Mouse (Mus musculus): Measurements from ENCODE around the gene Ghrhr. TPM values are rescaled to one million over a fixed set of nuclear protein-coding genes. Genes with fewer than 3 reads are reported as not detected.

Ghrhr gene
- total and polyA plus RNA-seq, 2 experiments from 2014 or later = not detected

DNA sequence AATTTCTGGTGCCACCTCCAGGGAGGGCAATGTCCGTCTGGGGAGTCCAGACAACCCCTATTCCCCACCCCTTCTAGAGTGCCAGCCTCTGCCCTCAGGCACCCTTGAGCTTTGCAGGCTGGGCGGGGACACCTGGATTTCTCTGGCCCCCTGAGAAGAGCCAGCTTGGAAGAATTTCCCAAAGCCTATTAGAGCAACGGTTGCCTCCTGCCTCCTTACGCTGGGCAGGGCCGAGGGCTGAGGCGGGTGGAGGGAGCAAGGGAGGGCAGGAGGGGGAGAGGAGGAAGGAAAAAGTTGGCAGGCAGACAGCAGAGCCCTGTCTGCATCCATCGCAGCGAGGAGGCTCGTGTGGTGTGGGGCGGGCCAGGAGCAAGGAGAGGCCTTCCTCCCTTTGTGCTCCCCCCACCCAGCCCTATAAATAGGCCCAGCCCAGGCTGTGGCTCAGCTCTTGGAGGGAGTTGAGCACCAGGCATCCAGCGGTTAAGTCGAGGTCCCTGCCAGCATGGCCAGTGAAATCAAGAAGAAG, 40.0 kb upstream of the Ghrhr start, which contains the start of gene Aqp1:
Gene Aqp1, plus strand, starts transcription at position 444 of the 526 bp plus-strand sequence.
- H3K4me2 ChIP-seq (ENCODE audit: low read depth) = no peak within 1 kb of the TSS
- DNase-seq = no peak
- peaks cover 9% of the 10 kb centered on the region for H3K4me1 ChIP-seq (ENCODE audit: insufficient read depth)
- no peaks in the 10 kb centered on the region; the same call in 1 of the 2 replicates for H3K27me3 ChIP-seq (ENCODE audit: insufficient read depth, low read length)
- peak; percentile 64 for ATAC-seq
- no peak for TF ChIP-seq CTCF (IDR thresholded peaks at IDR 0.05; ENCODE audit: low read depth)
- H3K36me3 ChIP-seq (ENCODE audit: insufficient read depth) = no peaks in the 10 kb centered on the region
- no peak within 1 kb of the TSS for H3K4me3 ChIP-seq (ENCODE audit: low read depth, low read length)
- H3K9ac ChIP-seq = no peak within 1 kb of the TSS
- H3K9me3 ChIP-seq (ENCODE audit: low read length) = no peaks in the 10 kb centered on the region
- no peak within 1 kb of the TSS for H3K27ac ChIP-seq (ENCODE audit: low read depth, low read length)
- WGBS = 14% methylated on average over 12 of the region's 12 CpGs

DNA sequence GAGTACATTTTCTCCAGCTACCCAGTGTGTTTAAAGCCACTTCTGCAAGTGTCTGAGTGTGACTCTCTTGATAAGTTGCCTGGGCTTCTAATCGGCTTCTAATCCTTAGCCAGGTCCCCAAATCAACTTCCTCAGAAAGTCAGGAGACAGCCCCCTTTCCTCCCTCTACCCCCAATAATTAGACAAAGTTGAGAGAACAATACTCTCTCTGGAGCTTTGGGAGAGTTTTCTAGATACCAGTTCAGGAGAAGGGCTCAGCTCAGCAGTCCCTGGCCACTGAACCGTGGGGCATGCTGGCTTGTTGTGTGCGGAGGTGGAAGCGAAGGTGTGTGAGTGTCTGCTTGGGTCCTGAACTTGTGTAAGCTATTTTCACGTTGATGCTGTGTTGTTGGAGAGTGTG, 38.9 kb upstream of the Ghrhr start:
- H3K27me3 ChIP-seq (ENCODE audit: insufficient read depth, low read length) = no peaks in the 10 kb centered on the region; the same call in 1 of the 2 replicates
- no peak overlapping the region for H3K4me3 ChIP-seq (ENCODE audit: low read depth, low read length)
- H3K36me3 ChIP-seq (ENCODE audit: insufficient read depth) = no peaks in the 10 kb centered on the region
- H3K4me1 ChIP-seq (ENCODE audit: insufficient read depth) = peaks cover 5% of the 10 kb centered on the region; the same call in 1 of the 2 replicates
- H3K9ac ChIP-seq = no peak overlapping the region
- H3K9me3 ChIP-seq (ENCODE audit: low read length) = no peaks in the 10 kb centered on the region
- no peak overlapping the region for H3K4me2 ChIP-seq (ENCODE audit: low read depth)
- WGBS = 83% methylated on average over 5 of the region's 5 CpGs
- ATAC-seq (no peak), DNase-seq (no peak)
- TF ChIP-seq CTCF (IDR thresholded peaks at IDR 0.05; ENCODE audit: low read depth) = no peak
- no peak overlapping the region for H3K27ac ChIP-seq (ENCODE audit: low read depth, low read length)

DNA sequence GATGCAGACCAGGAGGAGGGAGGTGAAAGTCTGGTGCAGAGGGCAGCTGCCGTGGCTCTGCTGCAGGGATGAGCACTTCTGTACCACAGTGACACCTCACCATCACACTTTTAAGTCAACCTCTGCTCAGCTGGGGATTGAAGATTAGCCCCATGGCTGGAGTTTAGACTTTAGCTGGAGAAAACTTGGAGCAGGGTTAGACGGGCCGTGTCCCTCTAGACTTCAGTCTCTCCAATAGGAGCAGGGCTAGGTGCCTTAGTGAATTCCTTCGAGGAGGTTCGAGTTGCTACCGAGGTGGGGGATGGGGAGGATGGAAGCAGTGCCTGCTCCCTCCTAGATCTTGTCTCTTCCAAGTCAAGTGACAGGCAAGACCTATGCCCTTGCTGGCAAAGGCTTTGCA, 38.0 kb upstream of the Ghrhr start:
- Histone ChIP-seq H3K27ac (ENCODE audit: low read depth, low read length) (no peak overlapping the region), H3K36me3 (ENCODE audit: insufficient read depth) (no peaks in the 10 kb centered on the region), H3K4me2 (ENCODE audit: low read depth) (no peak overlapping the region), H3K4me3 (ENCODE audit: low read depth, low read length) (no peak overlapping the region), H3K9ac (no peak overlapping the region), H3K9me3 (ENCODE audit: low read length) (no peaks in the 10 kb centered on the region), H3K27me3 (ENCODE audit: insufficient read depth, low read length) (no peaks in the 10 kb centered on the region; the same call in 1 of the 2 replicates), H3K4me1 (ENCODE audit: insufficient read depth) (no peaks in the 10 kb centered on the region)
- DNase-seq (no peak), ATAC-seq (no peak)
- 62% methylated on average over 6 of the region's 6 CpGs for WGBS
- TF ChIP-seq CTCF (IDR thresholded peaks at IDR 0.05; ENCODE audit: low read depth) = no peak

DNA sequence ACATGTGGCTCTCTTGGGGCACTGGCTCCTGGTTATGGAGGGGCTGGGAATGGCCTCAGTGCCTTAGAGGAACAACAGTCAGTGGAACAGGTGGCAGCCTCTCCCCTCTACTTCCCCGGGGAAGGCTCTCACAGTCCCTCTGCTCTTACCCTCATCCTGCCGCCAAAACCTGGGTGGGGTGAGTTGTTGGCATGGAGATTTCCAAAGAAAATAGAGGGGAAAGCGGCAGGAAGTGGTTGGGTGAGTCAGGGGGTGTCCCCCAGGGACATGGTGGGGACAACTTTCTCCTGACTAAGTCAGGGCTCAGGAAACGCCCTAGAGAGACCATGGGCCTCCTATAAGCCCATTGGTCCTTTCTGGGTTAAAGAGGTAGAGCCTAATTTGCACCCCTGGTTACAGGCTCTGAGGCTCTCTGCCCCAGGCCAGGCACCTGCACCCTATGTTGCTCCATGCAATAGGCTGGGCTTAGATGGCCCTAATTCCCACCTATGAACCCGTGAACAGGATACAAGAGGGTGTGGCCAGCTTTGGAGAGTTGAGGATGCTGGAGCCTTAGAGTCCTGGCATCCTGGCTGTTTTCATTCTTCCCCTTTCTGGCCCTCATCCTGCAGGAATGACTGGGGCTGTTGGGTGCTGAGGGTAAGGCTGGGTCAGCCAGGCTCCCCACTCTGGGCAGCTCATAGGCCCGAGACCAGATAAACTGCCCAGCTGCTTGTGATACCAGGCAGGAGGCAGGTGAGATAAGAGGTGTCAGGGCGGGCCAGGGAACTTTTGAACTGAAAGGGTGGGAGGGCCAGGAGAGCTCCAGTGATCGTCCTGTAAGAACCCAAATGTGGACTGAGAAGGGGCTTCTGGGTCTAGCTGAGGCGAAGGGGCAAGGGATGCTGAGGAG, 36.9 kb upstream of the Ghrhr start:
- Histone ChIP-seq H3K27me3 (ENCODE audit: insufficient read depth, low read length) (no peaks in the 10 kb centered on the region; the same call in 1 of the 2 replicates), H3K36me3 (ENCODE audit: insufficient read depth) (no peaks in the 10 kb centered on the region), H3K4me3 (ENCODE audit: low read depth, low read length) (no peak overlapping the region), H3K4me1 (ENCODE audit: insufficient read depth) (no peaks in the 10 kb centered on the region), H3K9me3 (ENCODE audit: low read length) (no peaks in the 10 kb centered on the region), H3K27ac (ENCODE audit: low read depth, low read length) (no peak overlapping the region), H3K4me2 (ENCODE audit: low read depth) (no peak overlapping the region), H3K9ac (no peak overlapping the region)
- DNase-seq = no peak
- 77% methylated on average over 9 of the region's 9 CpGs for WGBS
- ATAC-seq = no peak
- no peak for TF ChIP-seq CTCF (IDR thresholded peaks at IDR 0.05; ENCODE audit: low read depth)

DNA sequence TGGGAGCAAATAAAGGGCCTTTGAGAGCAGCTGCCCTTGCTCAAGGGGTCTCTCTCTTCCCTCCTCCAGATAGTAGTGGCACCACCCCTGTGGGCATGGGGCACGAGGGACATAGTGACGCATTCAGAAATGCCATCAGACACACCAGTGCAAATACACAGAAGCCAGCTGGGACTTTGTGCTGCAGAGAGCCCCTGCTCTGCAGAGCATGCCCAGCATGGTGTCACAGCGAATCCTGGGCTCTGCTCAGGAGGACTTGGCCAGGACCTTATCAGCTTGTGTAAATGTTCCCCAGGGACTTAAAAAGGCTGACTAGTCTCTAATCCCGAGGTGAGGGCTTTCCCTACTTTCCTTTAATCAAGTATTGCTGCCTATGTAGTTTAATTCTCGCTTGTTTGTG, 34.4 kb upstream of the Ghrhr start:
- Histone ChIP-seq H3K4me2 (ENCODE audit: low read depth) (no peak overlapping the region), H3K9me3 (ENCODE audit: low read length) (no peaks in the 10 kb centered on the region), H3K27ac (ENCODE audit: low read depth, low read length) (no peak overlapping the region), H3K36me3 (ENCODE audit: insufficient read depth) (no peaks in the 10 kb centered on the region), H3K4me3 (ENCODE audit: low read depth, low read length) (no peak overlapping the region), H3K4me1 (ENCODE audit: insufficient read depth) (no peaks in the 10 kb centered on the region), H3K27me3 (ENCODE audit: insufficient read depth, low read length) (no peaks in the 10 kb centered on the region; the same call in 1 of the 2 replicates), H3K9ac (no peak overlapping the region)
- no peak for TF ChIP-seq CTCF (IDR thresholded peaks at IDR 0.05; ENCODE audit: low read depth)
- 38% methylated on average over 5 of the region's 5 CpGs for WGBS
- ATAC-seq = no peak; the same call in 1 of the 2 replicates
- DNase-seq = no peak

DNA sequence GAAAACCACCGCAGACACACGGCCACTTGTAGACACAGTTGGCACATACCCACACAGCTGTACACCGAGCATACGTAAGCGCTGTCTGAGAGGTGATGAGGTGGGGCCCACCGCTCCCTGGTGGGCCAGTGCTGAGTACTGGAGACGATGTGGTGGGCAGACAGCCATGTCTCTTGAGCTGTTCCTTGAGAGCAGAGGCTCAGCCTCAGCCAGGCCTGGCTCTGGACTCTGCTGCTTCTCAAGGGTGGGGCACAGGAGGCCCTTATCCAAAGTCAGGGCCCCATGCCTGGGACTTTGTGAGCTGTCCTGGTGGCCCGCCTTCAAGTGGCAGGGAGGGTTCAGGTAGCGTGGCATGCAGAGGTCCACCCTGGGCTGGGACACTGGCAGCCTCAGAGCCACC, 33.8 kb upstream of the Ghrhr start:
- no peak for DNase-seq
- no peaks in the 10 kb centered on the region; the same call in 1 of the 2 replicates for H3K27me3 ChIP-seq (ENCODE audit: insufficient read depth, low read length)

DNA sequence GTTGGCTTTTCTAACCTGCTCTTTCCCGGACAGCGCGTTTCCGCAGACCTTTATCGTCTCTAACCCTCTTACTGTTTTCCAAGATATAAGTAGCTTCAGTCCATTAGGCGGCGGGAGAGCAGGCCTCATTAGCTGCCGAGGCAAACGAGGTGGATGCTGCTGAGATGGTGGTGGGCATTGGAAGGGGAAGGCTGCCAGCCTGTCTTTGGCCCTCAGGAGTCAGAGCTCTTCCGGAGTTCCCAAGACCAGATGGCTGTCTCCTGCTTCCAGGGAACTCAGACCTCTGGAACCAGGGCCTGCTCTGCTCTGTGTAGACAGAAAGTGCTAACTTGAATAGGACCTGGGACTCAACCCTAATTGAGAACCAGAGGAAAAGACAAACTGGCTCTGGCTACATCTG, 32.6 kb upstream of the Ghrhr start:
- 71% methylated on average over 10 of the region's 10 CpGs for WGBS
- DNase-seq = no peak

More for the DNA sequence above, 33.8 kb upstream of the Ghrhr start:
- 55% methylated on average over 9 of the region's 9 CpGs for WGBS
- no peak for TF ChIP-seq CTCF (IDR thresholded peaks at IDR 0.05; ENCODE audit: low read depth)
- H3K36me3 ChIP-seq (ENCODE audit: insufficient read depth) = no peaks in the 10 kb centered on the region
- ATAC-seq = no peak
- no peaks in the 10 kb centered on the region for H3K4me1 ChIP-seq (ENCODE audit: insufficient read depth)
- H3K9me3 ChIP-seq (ENCODE audit: low read length) = no peaks in the 10 kb centered on the region
- no peak overlapping the region for H3K27ac ChIP-seq (ENCODE audit: low read depth, low read length)
- no peak overlapping the region for H3K4me2 ChIP-seq (ENCODE audit: low read depth)
- H3K9ac ChIP-seq = no peak overlapping the region
- H3K4me3 ChIP-seq (ENCODE audit: low read depth, low read length) = no peak overlapping the region

More for the DNA sequence above, 32.6 kb upstream of the Ghrhr start:
- Histone ChIP-seq H3K4me1 (ENCODE audit: insufficient read depth) (no peaks in the 10 kb centered on the region), H3K27ac (ENCODE audit: low read depth, low read length) (no peak overlapping the region), H3K4me2 (ENCODE audit: low read depth) (no peak overlapping the region), H3K36me3 (ENCODE audit: insufficient read depth) (no peaks in the 10 kb centered on the region), H3K9me3 (ENCODE audit: low read length) (no peaks in the 10 kb centered on the region), H3K27me3 (ENCODE audit: insufficient read depth, low read length) (no peaks in the 10 kb centered on the region; the same call in 1 of the 2 replicates), H3K4me3 (ENCODE audit: low read depth, low read length) (no peak overlapping the region), H3K9ac (no peak overlapping the region)
- TF ChIP-seq CTCF (IDR thresholded peaks at IDR 0.05; ENCODE audit: low read depth) = no peak
- no peak for ATAC-seq
